Mouse (Mus musculus) bone marrow, adult 2 months (tissue): ENCODE data around the gene Pon2. TPM values are rescaled to one million over a fixed set of nuclear protein-coding genes. Genes with fewer than 3 reads are reported as not detected.

ENCODE experiments used
- H3K27ac ChIP-seq: fragments of 200-500 bp; 2 replicates; pipeline ENCODE4 v1.5.1; 2012; ENCODE audit warnings: low read depth, mild to moderate bottlenecking, control low read depth, inconsistent platforms, low read length; ENCODE audit not compliant: control insufficient read depth, poor library complexity, insufficient read depth
- H3K4me1 ChIP-seq: fragments of 200-500 bp; 2 replicates; pipeline ENCODE4 v1.6.1; 2011; ENCODE audit warnings: low read length; ENCODE audit not compliant: control insufficient read depth, insufficient read depth
- H3K4me3 ChIP-seq: fragments of 200-500 bp; replicated peaks from 2 replicates; pipeline ENCODE3; 2011; ENCODE audit warnings: mild to moderate bottlenecking, low read depth, low read length, control low read depth; ENCODE audit not compliant: control insufficient read depth
- CTCF ChIP-seq: fragments of 200-500 bp; IDR thresholded peaks from 2 replicates; pipeline ENCODE4 v1.5.1; 2011; ENCODE audit warnings: low read length, control low read depth; ENCODE audit not compliant: control insufficient read depth, insufficient read depth
- POLR2A ChIP-seq: fragments of 200-500 bp; IDR thresholded peaks from 2 replicates; pipeline ENCODE4 v1.6.1; 2011; ENCODE audit warnings: low read depth, mild to moderate bottlenecking, control low read depth, low read length, borderline replicate concordance; ENCODE audit not compliant: control insufficient read depth
- WGBS: fragments of 180-500 bp; shearing (Covaris S2); methylation state at CpG from one replicate; pipeline ENCODE4 v1.1.7; 2018; 5-methylcytosine and 5-hydroxymethylcytosine counted together
- polyA plus RNA-seq: library from polyadenylated mRNA; stranded (reverse); fragments of >200 nt; gene quantifications from 2 replicates; pipeline ENCODE4 v1.2.4, GENCODE M21; 2011; ENCODE audit warnings: low replicate concordance; ENCODE audit not compliant: missing spikeins, insufficient read depth, insufficient read length

The Pon2 gene
- polyA plus RNA-seq, 1 experiment, result 38.7 TPM

DNA sequence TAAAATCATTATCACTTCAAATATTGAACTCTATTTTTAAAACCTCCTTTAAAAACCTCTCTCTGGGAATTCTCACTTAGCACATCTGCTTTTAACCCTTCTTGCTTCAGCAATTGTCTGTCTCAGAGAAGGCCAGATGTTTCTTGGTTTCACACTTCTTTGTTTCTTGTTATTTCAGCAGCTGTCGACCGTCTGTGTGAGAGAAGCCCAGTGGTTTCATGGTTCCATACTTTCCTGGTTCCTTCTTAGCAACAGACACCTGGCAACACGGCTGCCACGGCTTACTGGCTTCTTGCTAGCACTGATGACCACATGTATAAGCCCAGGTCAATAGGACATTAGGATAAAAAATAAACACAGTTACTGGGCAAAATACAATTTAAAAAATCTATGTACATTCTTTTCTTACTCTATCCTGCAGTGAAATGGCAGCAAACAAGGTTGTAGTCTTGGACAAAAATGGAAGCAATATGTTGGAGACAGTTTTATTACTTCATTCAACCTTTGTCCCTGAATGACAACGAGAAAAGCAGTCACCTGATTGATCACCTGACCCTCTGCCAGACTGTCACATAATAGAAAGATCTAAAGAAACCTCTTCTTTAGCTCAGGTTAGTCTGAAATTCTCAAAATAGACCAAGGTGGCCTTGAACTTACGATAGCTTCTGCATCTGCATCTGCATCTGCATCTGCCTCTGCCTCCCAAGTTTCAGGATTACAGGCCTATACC, 17.5 kb downstream of the Pon2 start:
- TF ChIP-seq CTCF (no peak), POLR2A (no peak)
- 68% methylated on average over 6 of the region's 6 CpGs for WGBS
- Histone ChIP-seq H3K4me3 (no peak overlapping the region), H3K27ac (no peak overlapping the region), H3K4me1 (no peaks in the 10 kb centered on the region; the same call in 1 of the 2 replicates)

GRCm38 (mm10) chr6:5277972-5278371, 20.3 kb downstream of the Pon2 start:
- Histone ChIP-seq H3K27ac (no peak overlapping the region), H3K4me1 (no peaks in the 10 kb centered on the region; the same call in 1 of the 2 replicates), H3K4me3 (no peak overlapping the region)
- 95% methylated on average over 5 of the region's 5 CpGs for WGBS
- TF ChIP-seq POLR2A, result no peak
- no peak for TF ChIP-seq CTCF

- H3K27ac ChIP-seq, result no peak overlapping the region
- H3K4me1 ChIP-seq, result no peaks in the 10 kb centered on the region
- no peak overlapping the region for H3K4me3 ChIP-seq
- TF ChIP-seq CTCF, result no peak
- no peak for TF ChIP-seq POLR2A
- WGBS, result 92% methylated on average over 6 of the region's 6 CpGs
Observed at GRCm38 (mm10) chr6:5269641-5270040, 28.6 kb downstream of the Pon2 start.

DNA sequence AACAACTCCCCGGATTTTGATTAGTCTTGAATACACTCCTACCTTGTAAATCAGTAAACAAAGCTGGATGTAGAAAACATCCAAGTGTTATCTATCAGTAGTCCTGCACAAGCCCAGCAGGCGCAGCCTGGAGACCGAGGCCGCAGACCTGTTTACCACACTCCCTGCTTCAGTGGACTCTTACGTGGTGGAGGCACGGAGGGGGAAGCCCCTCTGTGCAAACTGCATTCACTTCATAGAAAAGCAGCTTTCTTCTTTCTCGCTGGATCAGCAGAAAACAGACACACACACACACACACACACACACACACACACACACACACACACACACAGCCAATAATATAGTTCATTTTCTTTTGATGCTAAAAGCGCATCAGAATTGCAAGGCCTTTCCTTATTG, 33.5 kb downstream of the Pon2 start:
- no peaks in the 10 kb centered on the region for H3K4me1 ChIP-seq
- WGBS, result 84% methylated on average over 8 of the region's 8 CpGs
- TF ChIP-seq POLR2A (no peak), CTCF (no peak)
- no peak overlapping the region for H3K27ac ChIP-seq
- no peak overlapping the region for H3K4me3 ChIP-seq

DNA sequence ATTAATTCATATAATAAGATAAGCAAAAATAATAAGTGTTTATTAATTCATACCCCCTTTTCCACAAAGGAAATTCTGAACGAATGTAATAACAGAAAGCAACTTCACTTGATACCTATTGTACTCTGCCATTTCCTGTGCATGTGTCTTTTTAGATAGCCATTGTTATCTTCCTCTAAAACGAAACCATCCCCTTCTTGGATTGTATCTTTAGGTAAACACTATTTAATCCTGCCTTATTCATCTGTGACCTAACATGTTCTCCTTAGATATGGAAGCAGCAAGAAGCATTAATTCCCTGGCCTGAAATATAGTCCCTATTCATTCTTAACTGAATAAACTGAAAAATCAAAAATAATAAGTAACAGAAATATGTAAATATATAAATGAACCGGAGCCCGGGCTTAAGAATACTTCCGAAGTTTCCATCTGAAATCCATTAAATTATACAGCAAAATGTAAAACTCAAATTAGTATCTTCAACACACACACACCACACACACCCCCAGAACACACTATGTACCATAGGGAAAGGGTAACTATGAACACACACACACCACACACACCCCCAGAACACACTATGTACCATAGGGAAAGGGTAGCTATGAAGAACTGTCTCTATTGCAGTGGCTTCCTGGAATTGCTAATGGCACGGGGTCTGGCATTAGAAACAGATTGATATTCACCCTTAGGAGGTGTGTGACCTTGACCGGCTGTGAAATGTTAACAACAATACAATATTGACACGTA, 34.8 kb downstream of the Pon2 start:
- TF ChIP-seq CTCF, result no peak
- Histone ChIP-seq H3K4me1 (no peaks in the 10 kb centered on the region), H3K27ac (no peak overlapping the region), H3K4me3 (no peak overlapping the region)
- WGBS, result 80% methylated on average over 8 of the region's 8 CpGs

DNA sequence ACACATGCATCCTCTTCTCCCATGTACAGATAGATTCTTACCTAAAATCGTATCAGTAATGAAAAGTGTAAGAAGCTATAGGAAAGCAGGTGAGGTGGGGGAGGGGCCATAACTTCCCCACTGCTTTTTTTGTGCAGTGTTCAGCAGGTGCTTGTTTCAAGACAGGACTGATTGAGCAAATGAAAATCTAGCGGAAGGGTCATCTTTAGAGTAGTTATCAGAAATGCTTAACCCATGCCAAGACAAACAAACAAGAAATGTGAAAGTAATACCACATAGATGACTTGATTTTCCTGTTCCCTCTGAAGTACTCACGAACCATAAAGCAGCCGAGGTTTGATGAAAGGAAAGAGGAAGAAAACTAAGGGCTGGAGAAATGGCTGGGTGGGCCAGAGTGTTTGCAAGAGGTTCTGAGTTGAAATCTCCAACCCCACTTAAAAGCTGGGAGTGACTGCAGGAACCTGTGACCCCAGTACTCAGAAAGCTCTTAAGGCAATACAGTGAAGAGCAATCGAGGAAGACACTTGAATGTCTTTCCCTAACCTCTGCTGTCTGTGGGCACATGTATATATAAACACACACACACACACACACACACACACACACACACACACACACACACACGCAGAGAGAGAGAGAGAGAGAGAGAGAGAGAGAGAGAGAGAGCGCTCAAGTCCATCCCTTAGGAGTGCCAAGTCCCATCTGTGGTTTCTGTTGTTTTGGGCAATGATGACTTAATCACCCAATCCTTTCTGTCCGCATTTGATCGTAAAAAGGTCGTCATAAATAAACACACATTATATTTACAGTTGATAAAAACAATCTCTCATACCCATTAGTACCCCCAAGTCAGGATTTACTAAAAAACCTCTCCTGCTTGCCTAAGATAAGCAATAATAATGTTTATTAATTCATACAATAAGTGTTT, 35.7 kb downstream of the Pon2 start:
- no peak overlapping the region for H3K27ac ChIP-seq
- TF ChIP-seq CTCF, result no peak
- TF ChIP-seq POLR2A, result no peak
- H3K4me1 ChIP-seq, result no peaks in the 10 kb centered on the region
- 64% methylated on average over 10 of the region's 10 CpGs for WGBS
- no peak overlapping the region for H3K4me3 ChIP-seq

DNA sequence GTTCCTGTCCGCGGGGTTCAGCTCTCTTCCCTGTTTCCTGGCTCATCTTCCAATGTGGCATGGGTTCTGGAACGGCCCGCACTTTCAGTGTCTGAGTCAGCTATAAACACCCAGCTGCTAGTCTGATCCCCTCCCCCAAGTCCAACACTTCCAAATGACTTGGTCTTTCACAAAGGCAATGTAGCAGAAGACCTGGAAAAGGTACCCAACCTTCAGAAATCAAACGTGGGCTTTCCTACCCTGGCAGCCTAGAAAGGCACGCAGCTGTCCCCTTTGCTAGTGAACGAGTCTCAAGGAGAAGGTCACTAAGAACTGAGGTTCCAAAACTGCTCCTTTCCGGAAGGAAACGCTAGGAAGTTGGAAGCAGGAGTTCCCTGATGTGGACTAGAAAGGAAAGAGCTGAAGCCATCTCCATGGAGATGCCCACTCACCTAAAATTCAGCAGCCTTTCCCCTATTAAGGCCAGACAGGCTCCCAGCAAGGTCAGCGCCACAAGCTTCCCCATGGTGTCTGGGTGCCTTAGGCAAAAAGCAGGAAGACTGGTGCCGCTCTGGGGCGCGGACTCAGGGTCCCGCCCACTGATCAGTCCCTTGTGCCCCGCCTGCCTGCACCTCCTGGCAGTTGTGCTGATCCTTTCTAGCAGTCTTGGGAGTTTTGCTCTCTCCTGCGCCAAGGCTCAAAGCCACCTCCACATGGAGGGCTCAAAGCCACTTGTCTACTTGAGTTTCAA, 42.4 kb downstream of the Pon2 start, which contains the start of gene Pon3:
Pon3 (minus strand) TSS at position 565 of the 730 bp plus-strand sequence.
- TF ChIP-seq POLR2A (no peak), CTCF (no peak)

More for the DNA sequence above, 42.4 kb downstream of the Pon2 start, which contains the start of gene Pon3:
- no peak within 1 kb of the TSS for H3K27ac ChIP-seq
- H3K4me1 ChIP-seq, result no peaks in the 10 kb centered on the region; the same call in 1 of the 2 replicates
- WGBS, result under 1% methylated on average over 16 of the region's 16 CpGs
- peak within 1 kb of the TSS; percentile 53 for H3K4me3 ChIP-seq
